Mouse (Mus musculus) central nervous system, embryonic 11.5 days (tissue): Measurements from ENCODE around the gene Inka1. TPM values are rescaled to one million over a fixed set of nuclear protein-coding genes. Genes with fewer than 3 reads are reported as not detected.

ENCODE experiments used
- polyA plus RNA-seq: library from polyadenylated mRNA; depleted of rRNA; stranded (reverse); fragments of >200 nt; gene quantifications from 2 replicates; pipeline ENCODE4 v1.2.3, GENCODE M21; 2012; rRNA removed

Gene Inka1
- 31.0 and 53.6 TPM in 2 replicates for polyA plus RNA-seq

GRCm38 (mm10) chr9:107985131-107986119 is at the start of gene Inka1:
Gene Inka1, minus strand, starts transcription at chr9:107985879.

GRCm38 (mm10) chr9:108001922-108002770 is 16.5 kb upstream of the Inka1 start, which contains the start of gene Ip6k1:
Gene Ip6k1, plus strand, starts transcription at chr9:108002501.

GRCm38 (mm10) chr9:107996049-107996448 is 10.4 kb upstream of the Inka1 start, which contains the start of gene Gm20662:
Gene Gm20662, plus strand, starts transcription at chr9:107996349.

GRCm38 (mm10) chr9:107992197-107992596 is 6.5 kb upstream of the Inka1 start, which contains the start of gene Cdhr4:
Gene Cdhr4, plus strand, starts transcription at chr9:107992497.

GRCm38 (mm10) chr9:107982681-107983346 is 2.9 kb downstream of the Inka1 start, which contains the start of gene Gm20661:
Gene Gm20661, plus strand, starts transcription at chr9:107983058.

GRCm38 (mm10) chr9:107975399-107976386 is 10.0 kb downstream of the Inka1 start, which contains the start of gene Uba7:
Gene Uba7, plus strand, starts transcription at chr9:107975505.

GRCm38 (mm10) chr9:107949922-107950235 is 35.8 kb downstream of the Inka1 start, which contains the start of gene Traip:
Gene Traip, plus strand, starts transcription at chr9:107950136.

GRCm38 (mm10) chr9:107935374-107935773 is 50.3 kb downstream of the Inka1 start, which contains the start of gene Camkv:
Gene Camkv, plus strand, starts transcription at chr9:107935674.

Other genes starting within 250 kb of the Inka1 start
- 180 and 206 TPM in 2 replicates for gene Rbm5, start 214.9 kb downstream of the Inka1 start, polyA plus RNA-seq
- 98.8 and 117 TPM in 2 replicates for gene Rbm6, start 112.6 kb downstream of the Inka1 start, polyA plus RNA-seq
- 11.7 and 16.7 TPM in 2 replicates for gene Mon1a, start 97.7 kb downstream of the Inka1 start, polyA plus RNA-seq
- gene Mst1r, start 79.0 kb downstream of the Inka1 start, polyA plus RNA-seq = 2.6 and 5.0 TPM in 2 replicates
- gene Actl11, start 57.4 kb downstream of the Inka1 start, polyA plus RNA-seq = not detected in 2 replicates
- 11.2 and 14.5 TPM in 2 replicates for gene Camkv, start 50.2 kb downstream of the Inka1 start, polyA plus RNA-seq
- 17.5 and 37.1 TPM in 2 replicates for gene Traip, start 35.7 kb downstream of the Inka1 start, polyA plus RNA-seq
- 13.7 and 17.7 TPM in 2 replicates for gene Uba7, start 10.4 kb downstream of the Inka1 start, polyA plus RNA-seq
- 1.9 and 5.9 TPM in 2 replicates for gene Gm20661, start 2.8 kb downstream of the Inka1 start, polyA plus RNA-seq
- gene Cdhr4, start 6.6 kb upstream of the Inka1 start, polyA plus RNA-seq = 9.7 and 21.1 TPM in 2 replicates
- 0.68 and 4.3 TPM in 2 replicates for gene Gm20662, start 10.5 kb upstream of the Inka1 start, polyA plus RNA-seq
- gene Ip6k1, start 16.6 kb upstream of the Inka1 start, polyA plus RNA-seq = 70.0 and 86.6 TPM in 2 replicates
- gene Gmppb, start 63.4 kb upstream of the Inka1 start, polyA plus RNA-seq = 16.1 and 20.8 TPM in 2 replicates
- gene Amigo3, start 67.3 kb upstream of the Inka1 start, polyA plus RNA-seq = 1.9 and 2.9 TPM in 2 replicates
- gene Mst1, start 94.6 kb upstream of the Inka1 start, polyA plus RNA-seq = 0.83 and 0.87 TPM in 2 replicates
- gene Rnf123, start 97.5 kb upstream of the Inka1 start, polyA plus RNA-seq = 56.8 and 62.6 TPM in 2 replicates
- gene Apeh, start 108.7 kb upstream of the Inka1 start, polyA plus RNA-seq = 65.8 and 71.6 TPM in 2 replicates
- gene Bsn, start 204.5 kb upstream of the Inka1 start, polyA plus RNA-seq = 5.1 and 6.2 TPM in 2 replicates